Mouse (Mus musculus): ENCODE results near the gene Slc19a2.
"Not testable (repeated sequence)": the region's sequence is repeated elsewhere in the genome, so short reads cannot be mapped to it uniquely, and the experiment has no call there.

The Slc19a2 gene

GRCm38 (mm10) chr1:164248465-164249331 is at the start of gene Slc19a2:
Gene Slc19a2 (plus strand): TSS chr1:164249046.
- peak; percentile 94 to 95 for DNase-seq (ENCODE audit: low read depth in 1 of 2, low spot score in 2 of 2)

- DNase-seq (ENCODE audit: low read depth in 1 of 2, low spot score in 2 of 2) = no peak
These were observed 49.3 kb upstream of the Slc19a2 start for GRCm38 (mm10) chr1:164199551-164199950.

- no peak for DNase-seq (ENCODE audit: low read depth in 1 of 2, low spot score in 2 of 2)
These were observed 40.4 kb upstream of the Slc19a2 start for GRCm38 (mm10) chr1:164208437-164208836.

- DNase-seq (ENCODE audit: low read depth in 1 of 2, low spot score in 2 of 2) = no peak
These were observed 37.9 kb upstream of the Slc19a2 start for GRCm38 (mm10) chr1:164210899-164211298.

- DNase-seq (ENCODE audit: low read depth in 1 of 2, low spot score in 2 of 2) = no peak
These were observed 36.2 kb upstream of the Slc19a2 start for GRCm38 (mm10) chr1:164212686-164213085.

- DNase-seq (ENCODE audit: low read depth in 1 of 2, low spot score in 2 of 2) = no peak
These were observed 34.7 kb upstream of the Slc19a2 start for GRCm38 (mm10) chr1:164214190-164214589.

- DNase-seq (ENCODE audit: low read depth in 1 of 2, low spot score in 2 of 2) = no peak
These were observed 33.7 kb upstream of the Slc19a2 start for GRCm38 (mm10) chr1:164215097-164215496.

GRCm38 (mm10) chr1:164215540-164215939 is 33.3 kb upstream of the Slc19a2 start:
- DNase-seq (ENCODE audit: low read depth in 1 of 2, low spot score in 2 of 2) = no peak

GRCm38 (mm10) chr1:164217791-164218685 is 30.8 kb upstream of the Slc19a2 start:
- no peak for DNase-seq (ENCODE audit: low read depth in 1 of 2, low spot score in 2 of 2)

- no peak for DNase-seq (ENCODE audit: low read depth in 1 of 2, low spot score in 2 of 2)
These were observed 28.6 kb upstream of the Slc19a2 start for GRCm38 (mm10) chr1:164220261-164220660.

GRCm38 (mm10) chr1:164223089-164223488 is 25.8 kb upstream of the Slc19a2 start:
- DNase-seq (ENCODE audit: low read depth in 1 of 2, low spot score in 2 of 2) = no peak

GRCm38 (mm10) chr1:164231937-164232570 is 16.8 kb upstream of the Slc19a2 start:
- DNase-seq (ENCODE audit: low read depth in 1 of 2, low spot score in 2 of 2) = not testable (repeated sequence)

GRCm38 (mm10) chr1:164233447-164233846 is 15.4 kb upstream of the Slc19a2 start:
- no peak for DNase-seq (ENCODE audit: low read depth in 1 of 2, low spot score in 2 of 2)

GRCm38 (mm10) chr1:164235078-164235477 is 13.8 kb upstream of the Slc19a2 start:
- no peak for DNase-seq (ENCODE audit: low read depth in 1 of 2, low spot score in 2 of 2)

GRCm38 (mm10) chr1:164236078-164236477 is 12.8 kb upstream of the Slc19a2 start:
- no peak for DNase-seq (ENCODE audit: low read depth in 1 of 2, low spot score in 2 of 2)

GRCm38 (mm10) chr1:164241494-164241893 is 7.4 kb upstream of the Slc19a2 start:
- no peak for DNase-seq (ENCODE audit: low read depth in 1 of 2, low spot score in 2 of 2)

GRCm38 (mm10) chr1:164242809-164243208 is 6.0 kb upstream of the Slc19a2 start:
- DNase-seq (ENCODE audit: low read depth in 1 of 2, low spot score in 2 of 2) = no peak

GRCm38 (mm10) chr1:164247442-164247841 is 1.4 kb upstream of the Slc19a2 start:
- no peak for DNase-seq (ENCODE audit: low read depth in 1 of 2, low spot score in 2 of 2)

- no peak for DNase-seq (ENCODE audit: low read depth in 1 of 2, low spot score in 2 of 2)
These were observed 875 bp upstream of the Slc19a2 start for GRCm38 (mm10) chr1:164247971-164248370.

GRCm38 (mm10) chr1:164249332-164249711 is 476 bp downstream of the Slc19a2 start:
- peak in 1 of 2 experiments; percentile 5 for DNase-seq (ENCODE audit: low read depth in 1 of 2, low spot score in 2 of 2)

GRCm38 (mm10) chr1:164250391-164251150 is 1.7 kb downstream of the Slc19a2 start:
- DNase-seq (ENCODE audit: low read depth in 1 of 2, low spot score in 2 of 2) = no peak
